Mouse (Mus musculus) embryonic fibroblast, embryonic 13.5 days (primary cell): ENCODE measurements around the gene Mpv17l2. TPM values are rescaled to one million over a fixed set of nuclear protein-coding genes. Genes with fewer than 3 reads are reported as not detected.

Source experiments
- H3K27ac ChIP-seq: 2 replicates; pipeline ENCODE4 v1.5.1; 2012; ENCODE audit warnings: low read length, control low read depth, inconsistent platforms; ENCODE audit not compliant: insufficient read depth
- H3K4me1 ChIP-seq: 2 replicates; pipeline ENCODE4 v1.6.1; 2011; ENCODE audit warnings: low read length; ENCODE audit not compliant: control insufficient read depth, insufficient read depth
- H3K4me3 ChIP-seq: 2 replicates; pipeline ENCODE4 v1.5.1; 2011; ENCODE audit warnings: mild to moderate bottlenecking, control low read depth, low read length; ENCODE audit not compliant: insufficient read depth
- CTCF ChIP-seq: IDR thresholded peaks from 2 replicates; pipeline ENCODE4 v1.5.1; 2011; ENCODE audit warnings: mild to moderate bottlenecking, control low read depth, low read length, moderate library complexity, borderline replicate concordance; ENCODE audit not compliant: insufficient read depth
- POLR2A ChIP-seq: IDR thresholded peaks from 2 replicates; pipeline ENCODE4 v1.6.1; 2011; ENCODE audit warnings: low read depth, mild to moderate bottlenecking, control low read depth, low read length, moderate library complexity
- polyA plus RNA-seq: library from polyadenylated mRNA; stranded (reverse); fragments of >200 nt; gene quantifications from 2 replicates; pipeline ENCODE4 v1.2.4, GENCODE M21; 2011; ENCODE audit warnings: low read depth; ENCODE audit not compliant: missing spikeins, insufficient read length

Mpv17l2 gene
- polyA plus RNA-seq, 1 experiment = 29.1 TPM

DNA sequence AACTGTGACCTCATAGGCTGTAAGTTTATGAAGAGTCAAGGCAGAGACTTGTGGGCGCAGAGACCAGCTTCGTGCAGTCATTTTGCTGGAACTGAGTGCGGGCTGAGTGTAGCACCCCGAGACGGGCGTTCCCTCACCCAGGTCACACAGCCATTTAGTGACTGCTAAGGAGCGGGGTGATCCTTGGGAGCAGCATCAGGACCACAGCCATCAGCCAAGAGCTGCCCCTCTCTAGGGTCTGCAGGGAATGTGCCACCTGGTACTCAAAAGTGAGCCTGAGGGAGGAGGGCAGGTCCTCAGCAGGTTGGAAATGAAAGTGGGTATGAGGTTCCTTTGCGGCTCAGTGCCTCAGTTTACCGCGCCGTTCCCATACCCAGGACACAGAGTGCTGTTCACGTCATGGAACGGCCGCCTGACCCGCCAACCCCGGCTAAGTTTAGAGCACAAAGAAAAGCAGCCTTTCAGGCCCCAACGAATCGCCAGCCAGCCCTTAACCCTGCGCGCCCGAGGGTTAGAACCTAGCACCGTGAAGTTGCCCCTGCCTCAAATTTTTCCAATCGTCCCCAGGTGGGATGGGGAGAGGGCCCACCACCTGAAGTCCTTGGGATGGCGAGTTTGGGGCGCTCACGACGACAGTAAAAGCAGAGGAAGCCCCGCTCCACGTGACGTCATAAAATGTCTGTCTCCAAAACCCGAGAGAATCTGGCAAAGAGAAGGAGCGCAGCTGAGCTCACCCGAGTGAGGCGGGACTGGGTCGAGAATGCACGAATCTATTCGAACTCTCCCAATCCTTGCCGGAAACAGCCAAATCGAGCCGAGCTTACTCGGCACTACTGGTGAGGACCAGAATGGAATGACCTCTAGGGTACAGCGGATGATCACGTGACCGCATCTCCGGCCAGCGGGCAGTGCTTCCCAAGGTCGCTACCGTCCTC is 16.8 kb downstream of the Mpv17l2 start:
- Histone ChIP-seq H3K27ac (no peak overlapping the region), H3K4me3 (no peak overlapping the region; the same call in 1 of the 2 replicates), H3K4me1 (no peaks in the 10 kb centered on the region)
- TF ChIP-seq CTCF = no peak
- no peak for TF ChIP-seq POLR2A

DNA sequence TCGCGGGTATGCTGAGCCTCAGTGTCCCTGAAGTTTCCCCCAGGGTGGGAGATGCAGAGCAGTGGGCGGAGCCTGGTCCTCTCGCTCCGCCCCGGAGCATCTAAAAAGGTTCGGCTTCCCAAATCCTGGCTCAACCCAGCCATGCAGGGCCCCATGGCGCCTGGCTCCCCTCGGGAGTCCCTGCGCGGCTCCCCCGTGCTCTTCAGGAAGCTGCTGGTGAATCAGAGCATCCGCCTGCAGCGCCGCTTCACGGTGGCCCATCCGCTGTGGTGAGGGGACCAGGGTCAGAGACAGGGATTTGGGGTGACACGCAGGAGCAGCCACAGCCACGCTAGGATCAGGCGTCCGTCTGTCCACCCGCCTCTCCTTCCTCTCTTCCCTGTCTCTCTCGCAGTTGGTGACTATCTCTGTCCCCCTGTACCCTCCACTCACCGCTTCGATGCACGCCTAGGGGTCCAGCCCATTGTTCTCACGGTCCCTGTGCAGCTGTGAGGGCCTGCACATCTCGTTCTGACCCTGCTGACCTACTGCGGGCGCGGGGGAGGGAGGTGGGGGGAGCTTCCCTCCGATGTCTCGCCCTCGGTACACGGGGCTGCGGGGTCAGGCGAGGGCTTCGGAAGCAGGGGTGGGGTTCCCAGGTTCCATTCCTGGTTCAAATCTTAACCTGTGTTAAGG is 17.6 kb downstream of the Mpv17l2 start:
- TF ChIP-seq POLR2A (no peak), CTCF (no peak)
- H3K4me1 ChIP-seq = no peaks in the 10 kb centered on the region
- no peak overlapping the region for H3K27ac ChIP-seq
- no peak overlapping the region for H3K4me3 ChIP-seq

DNA sequence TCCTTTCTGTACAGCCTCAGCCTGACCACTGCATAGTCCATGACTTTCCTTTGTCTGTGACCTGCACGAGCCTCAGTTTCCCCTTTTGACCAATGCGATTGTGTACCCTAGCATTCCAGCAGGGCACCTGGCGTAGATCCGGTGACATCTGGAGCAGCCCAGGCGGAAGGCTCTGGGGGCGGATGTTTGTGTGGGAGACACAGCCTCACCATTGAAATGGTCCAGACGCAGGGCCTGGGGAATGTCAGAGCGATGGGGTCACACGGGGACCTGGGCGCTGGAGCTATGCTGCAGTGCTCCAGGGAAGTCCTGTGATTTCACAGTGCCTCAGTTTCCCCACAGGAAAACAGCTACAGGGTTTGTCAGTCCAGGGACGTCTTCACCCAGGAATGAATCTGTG is 18.6 kb downstream of the Mpv17l2 start:
- Histone ChIP-seq H3K4me3 (no peak overlapping the region), H3K27ac (no peak overlapping the region), H3K4me1 (no peaks in the 10 kb centered on the region)
- no peak for TF ChIP-seq CTCF
- TF ChIP-seq POLR2A = no peak

DNA sequence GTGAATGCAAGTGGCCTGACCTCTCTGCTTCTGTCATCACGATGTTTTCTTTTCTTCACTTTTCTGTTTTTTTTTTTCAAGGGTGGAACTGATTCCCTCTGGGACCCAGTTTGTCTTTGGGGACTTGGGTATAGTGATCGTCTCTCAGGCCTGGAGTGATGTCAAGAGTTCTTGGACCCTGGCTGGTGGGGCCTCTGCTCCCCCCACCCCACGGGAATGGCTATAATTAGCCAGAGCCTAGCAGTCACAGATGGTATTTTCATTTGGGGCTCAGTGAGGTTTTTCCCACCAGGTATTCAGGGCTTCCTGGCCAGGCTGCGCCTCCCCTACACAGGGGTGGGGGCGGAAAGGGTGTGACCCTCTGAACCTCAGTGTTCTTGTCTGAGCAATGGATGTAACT is 19.1 kb downstream of the Mpv17l2 start:
- TF ChIP-seq POLR2A = no peak
- TF ChIP-seq CTCF = no peak
- no peak overlapping the region for H3K4me3 ChIP-seq
- H3K4me1 ChIP-seq = no peaks in the 10 kb centered on the region
- no peak overlapping the region for H3K27ac ChIP-seq

DNA sequence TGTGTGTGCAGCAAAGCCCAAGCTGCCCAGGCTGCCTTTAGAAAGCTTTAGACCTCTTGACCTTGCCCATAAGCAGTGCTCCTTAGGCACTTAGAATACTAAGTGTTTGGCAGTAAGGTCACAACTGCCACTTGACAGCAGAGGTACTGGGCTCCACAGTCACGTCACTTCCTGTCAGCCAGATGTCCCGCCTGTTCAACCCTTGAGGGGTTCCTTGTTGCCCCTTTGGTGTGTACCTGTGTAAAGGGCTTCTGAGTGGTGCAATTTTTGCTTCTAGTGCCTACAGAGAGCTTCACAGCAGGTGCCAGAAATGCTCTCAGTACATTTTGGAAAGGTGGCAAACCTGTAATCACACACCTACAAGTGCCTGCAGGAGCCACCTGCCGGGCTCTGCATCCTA is 22.5 kb downstream of the Mpv17l2 start:
- TF ChIP-seq CTCF (no peak), POLR2A (no peak)
- no peaks in the 10 kb centered on the region; the same call in 1 of the 2 replicates for H3K4me1 ChIP-seq
- no peak overlapping the region for H3K27ac ChIP-seq
- no peak overlapping the region for H3K4me3 ChIP-seq

DNA sequence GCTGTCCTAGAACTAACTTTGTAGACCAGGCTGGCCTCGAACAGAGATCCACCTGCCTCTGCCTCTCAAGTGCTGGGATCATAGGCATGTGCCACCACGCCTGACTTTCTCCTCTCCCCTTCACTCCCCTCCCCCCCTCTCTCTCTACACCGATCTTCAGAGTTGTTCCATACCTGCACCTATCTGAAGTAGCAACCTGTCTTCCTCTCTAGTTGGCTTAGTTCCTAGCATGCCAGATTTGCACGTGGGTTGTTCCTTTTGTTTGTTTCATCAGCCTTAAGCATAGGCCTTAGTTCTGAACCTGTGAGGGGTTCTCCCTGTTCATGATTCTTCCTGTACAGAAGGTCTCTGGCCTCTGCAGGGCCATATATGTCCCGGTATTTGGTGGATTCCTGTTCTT is 23.0 kb downstream of the Mpv17l2 start:
- TF ChIP-seq POLR2A (no peak), CTCF (no peak)
- no peaks in the 10 kb centered on the region; the same call in 1 of the 2 replicates for H3K4me1 ChIP-seq
- H3K4me3 ChIP-seq = no peak overlapping the region
- H3K27ac ChIP-seq = no peak overlapping the region

DNA sequence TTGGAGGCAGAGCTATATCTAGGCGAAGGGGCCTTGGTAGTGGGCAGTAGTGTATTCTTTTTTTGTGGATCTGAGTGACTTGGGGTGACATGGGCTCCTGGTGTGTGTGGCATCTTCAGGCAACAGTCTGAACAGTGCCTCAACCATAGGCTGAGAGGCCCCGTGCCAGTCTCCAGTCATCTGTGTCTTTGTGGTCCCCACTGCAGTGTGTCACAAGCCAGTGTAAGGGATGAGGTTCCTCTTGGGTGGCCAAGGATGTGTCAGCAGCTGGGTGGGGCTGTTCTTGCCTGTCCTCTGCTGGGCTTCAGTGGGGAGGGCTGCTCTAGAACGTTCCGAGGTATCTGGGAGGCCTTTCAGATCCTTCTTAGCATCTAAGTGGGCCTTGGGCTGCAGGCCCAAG is 29.8 kb downstream of the Mpv17l2 start:
- no peak overlapping the region for H3K27ac ChIP-seq
- TF ChIP-seq CTCF (no peak), POLR2A (no peak)
- no peaks in the 10 kb centered on the region; the same call in 1 of the 2 replicates for H3K4me1 ChIP-seq
- H3K4me3 ChIP-seq = no peak overlapping the region

DNA sequence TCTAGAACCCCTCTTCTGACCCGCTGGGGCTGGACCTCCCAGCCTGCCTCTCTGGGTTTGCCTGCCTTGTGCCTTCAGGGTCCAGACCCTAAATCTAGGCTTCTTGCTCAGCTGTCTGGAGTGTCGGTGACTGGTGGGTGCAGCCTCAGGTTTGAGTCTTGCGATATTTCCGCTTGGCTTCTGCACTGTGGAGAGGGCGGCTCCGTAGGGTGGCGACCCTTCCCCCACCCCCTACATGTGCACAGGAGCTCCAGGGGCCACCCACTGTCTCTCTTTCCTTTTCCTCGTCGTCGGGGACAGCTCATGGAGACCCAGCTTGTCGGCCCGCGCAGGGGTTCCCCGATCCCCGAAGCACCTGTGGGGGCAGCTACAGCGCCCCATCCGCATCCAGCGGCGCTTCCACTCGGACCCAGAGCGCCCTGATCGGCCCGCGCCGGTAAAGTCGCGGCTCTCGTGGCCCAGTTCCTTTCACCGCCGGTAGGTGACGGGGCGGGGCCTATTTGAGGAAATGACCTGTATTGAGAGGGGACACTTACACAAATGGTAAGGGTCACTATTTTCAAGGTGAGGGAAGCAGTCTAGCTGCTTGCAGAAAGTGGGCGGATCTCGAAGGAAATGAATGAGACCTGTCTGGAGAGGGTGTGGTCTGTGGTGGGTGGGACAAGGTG is 30.8 kb downstream of the Mpv17l2 start:
- no peaks in the 10 kb centered on the region; the same call in 1 of the 2 replicates for H3K4me1 ChIP-seq
- H3K4me3 ChIP-seq = no peak overlapping the region
- no peak for TF ChIP-seq CTCF
- no peak for TF ChIP-seq POLR2A
- no peak overlapping the region for H3K27ac ChIP-seq

DNA sequence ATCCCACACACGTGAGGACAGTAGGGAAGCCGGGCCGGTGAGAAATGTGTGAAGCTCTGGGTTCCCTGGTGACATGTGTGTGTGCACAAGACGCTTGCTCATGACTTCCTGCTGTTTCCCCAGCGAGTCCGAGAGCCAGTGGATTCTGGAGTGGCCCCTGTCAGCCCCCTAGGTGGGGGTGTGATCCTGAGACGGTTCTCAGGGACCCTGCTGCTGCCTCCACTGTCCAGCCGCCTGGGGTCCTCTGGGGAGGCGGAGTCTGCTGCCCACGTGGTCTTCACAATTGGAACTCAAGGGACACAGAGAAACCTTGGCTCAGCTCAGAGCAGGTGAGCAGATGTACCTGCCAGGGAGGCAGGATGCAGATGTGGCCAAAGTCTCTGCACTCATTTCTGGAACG is 34.0 kb downstream of the Mpv17l2 start:
- no peaks in the 10 kb centered on the region for H3K4me1 ChIP-seq
- no peak overlapping the region for H3K4me3 ChIP-seq
- no peak overlapping the region for H3K27ac ChIP-seq
- TF ChIP-seq CTCF (no peak), POLR2A (no peak)
